Mouse (Mus musculus): Measurements from ENCODE around the gene S100a11. TPM values are rescaled to one million over a fixed set of nuclear protein-coding genes. Genes with fewer than 3 reads are reported as not detected.
"Not testable (repeated sequence)": the region's sequence is repeated elsewhere in the genome, so short reads cannot be mapped to it uniquely, and the experiment has no call there.

Gene S100a11
- 312 and 319 TPM in 2 replicates for polyA plus RNA-seq (2015; fragmentation: Nextera tagmentation; extraction: Ambion mirVana)

DNA sequence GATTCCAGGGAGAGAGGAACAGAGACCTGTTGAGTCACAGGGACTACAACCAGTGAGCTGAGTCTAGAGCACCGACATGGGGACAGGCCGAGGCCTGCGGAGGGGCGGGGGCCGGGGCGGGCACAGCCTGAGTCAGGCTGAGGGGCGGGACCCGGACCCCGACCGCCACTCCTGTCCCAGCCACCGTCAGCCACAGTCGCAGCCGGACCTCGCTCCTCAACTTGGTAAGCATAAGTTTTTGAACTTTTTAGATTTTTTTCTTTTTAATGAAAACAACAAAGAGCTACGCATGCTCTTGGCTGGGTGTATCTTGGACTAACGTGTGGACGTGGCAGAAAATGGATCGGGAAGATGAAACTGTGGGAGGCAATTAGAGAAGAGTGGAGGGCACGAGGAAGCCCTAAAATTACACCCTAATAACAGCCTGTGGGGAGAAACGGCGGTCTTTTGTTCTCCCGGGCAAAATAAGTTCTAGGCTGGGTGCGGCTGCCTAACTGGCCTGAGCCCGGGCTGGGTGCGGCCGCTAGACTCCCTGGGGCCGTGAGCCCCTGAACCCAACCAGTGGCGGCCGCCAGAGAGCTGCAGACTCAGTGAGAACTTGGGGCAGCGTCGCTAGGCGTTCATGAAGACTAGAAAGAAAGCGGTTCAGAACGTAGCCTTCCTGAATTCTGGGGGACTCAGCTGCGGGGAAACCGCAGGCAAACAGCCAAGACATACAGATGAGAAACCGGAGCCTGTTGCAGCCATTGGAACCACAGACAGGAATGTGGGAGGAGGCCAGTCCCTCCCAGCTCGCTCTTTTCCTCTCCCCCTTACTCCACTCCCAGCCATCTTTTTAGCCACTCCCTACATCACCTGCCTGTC is at the start of gene S100a11:
S100a11 (plus strand) TSS at position 159 of the 864 bp plus-strand sequence.
- peak within 1 kb of the TSS; percentile 59; the same call in 1 of the 2 replicates for H3K27ac ChIP-seq (replicated peaks)
- no peaks in the 10 kb centered on the region for H3K36me3 ChIP-seq
- peaks cover 9% of the 10 kb centered on the region for H3K4me1 ChIP-seq (replicated peaks)
- H3K9me3 ChIP-seq: no peaks in the 10 kb centered on the region
- ATAC-seq (ENCODE audit: low read depth): peak; percentile 93
- peaks cover 16% of the 10 kb centered on the region for H3K27me3 ChIP-seq
- H3K9ac ChIP-seq: peak within 1 kb of the TSS; percentile 71
- peak within 1 kb of the TSS; percentile 67 for H3K4me2 ChIP-seq
- peak within 1 kb of the TSS; percentile 45 for H3K4me3 ChIP-seq
- under 1% methylated on average over 37 of the region's 38 CpGs for WGBS

DNA sequence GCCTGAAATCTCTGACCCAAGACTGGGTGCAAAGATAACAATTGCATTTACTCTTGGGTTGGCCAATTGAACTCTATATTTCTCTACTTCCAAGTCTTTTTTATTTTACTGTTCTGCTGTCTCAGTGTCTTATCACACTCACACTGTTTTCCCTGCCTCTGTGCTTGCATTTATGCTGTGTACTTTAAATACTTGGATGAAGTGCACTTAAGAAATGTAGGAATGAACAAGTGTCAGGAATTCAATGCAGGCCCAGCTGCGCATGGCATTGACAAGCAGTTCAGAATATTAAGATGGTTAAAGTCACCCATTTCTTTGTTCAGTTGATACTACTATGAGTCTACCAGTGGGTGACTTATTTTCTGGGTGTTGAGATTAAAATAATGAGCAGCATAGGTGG is 40.2 kb upstream of the S100a11 start:
- H3K36me3 ChIP-seq: no peaks in the 10 kb centered on the region
- no peak for ATAC-seq (ENCODE audit: low read depth)
- WGBS: 90% methylated on average over 1 of the region's 1 CpGs

DNA sequence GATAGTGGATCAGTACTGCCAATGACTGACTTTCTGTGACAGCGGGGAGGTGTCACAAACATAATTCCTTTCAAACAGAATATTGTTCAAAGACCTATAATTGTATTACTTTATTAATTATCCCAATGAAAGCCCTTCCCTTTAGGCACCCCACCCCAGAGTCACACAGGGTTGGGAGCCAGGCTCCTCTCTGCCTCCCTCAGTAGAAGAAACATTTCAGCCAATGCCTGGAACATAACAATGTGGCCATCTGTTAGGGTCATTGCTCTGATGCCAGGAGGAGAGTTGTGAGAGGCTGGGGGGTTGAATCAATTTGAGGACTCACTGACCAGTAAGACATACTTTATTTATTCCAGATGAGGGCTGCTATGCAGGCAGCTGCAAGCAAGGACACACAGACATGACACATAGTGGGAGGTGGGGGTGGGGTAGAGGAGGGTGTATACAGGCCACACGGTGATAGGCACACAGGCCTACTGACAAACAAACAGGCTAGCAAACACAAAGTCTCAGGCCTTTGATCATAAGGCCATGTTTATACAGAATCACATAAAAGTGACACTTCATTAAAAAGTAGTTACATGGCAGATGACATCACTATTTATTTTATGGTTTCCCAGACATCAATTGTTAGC is 38.2 kb upstream of the S100a11 start:
- no peak for ATAC-seq (ENCODE audit: low read depth)
- 69% methylated on average over 2 of the region's 2 CpGs for WGBS
- Histone ChIP-seq H3K9me3 (no peaks in the 10 kb centered on the region), H3K27ac (replicated peaks) (no peak overlapping the region), H3K4me1 (replicated peaks) (no peaks in the 10 kb centered on the region), H3K27me3 (no peaks in the 10 kb centered on the region), H3K4me3 (no peak overlapping the region), H3K9ac (no peak overlapping the region), H3K4me2 (no peak overlapping the region), H3K36me3 (no peaks in the 10 kb centered on the region)

More for the DNA sequence above, 40.2 kb upstream of the S100a11 start:
- Histone ChIP-seq H3K27me3 (no peaks in the 10 kb centered on the region), H3K27ac (replicated peaks) (no peak overlapping the region), H3K4me1 (replicated peaks) (no peaks in the 10 kb centered on the region), H3K4me2 (no peak overlapping the region), H3K9me3 (no peaks in the 10 kb centered on the region), H3K9ac (no peak overlapping the region), H3K4me3 (no peak overlapping the region)

DNA sequence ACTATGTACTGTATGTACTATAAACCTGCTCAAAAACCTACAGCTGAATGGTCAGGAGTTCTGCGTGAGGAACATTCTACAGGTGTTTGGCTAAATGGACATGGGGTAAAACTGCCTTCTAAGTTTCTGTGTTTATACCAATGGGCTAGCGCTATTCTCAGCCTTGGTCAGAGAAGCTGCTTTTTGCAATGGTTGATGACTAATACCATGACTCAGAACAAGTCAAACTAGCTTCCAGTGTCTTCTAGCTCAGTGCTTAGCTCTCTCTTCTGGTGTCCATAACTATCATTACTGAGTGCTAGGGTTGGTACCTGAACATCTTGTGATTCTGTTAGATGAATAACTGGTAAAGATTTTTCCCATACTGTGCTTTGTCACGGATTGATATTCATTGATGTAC is 34.7 kb upstream of the S100a11 start:
- 92% methylated on average over 3 of the region's 3 CpGs for WGBS
- no peak overlapping the region for H3K4me3 ChIP-seq
- no peak overlapping the region for H3K4me2 ChIP-seq
- no peaks in the 10 kb centered on the region for H3K27me3 ChIP-seq
- H3K9ac ChIP-seq: no peak overlapping the region
- ATAC-seq (ENCODE audit: low read depth): no peak
- no peak overlapping the region for H3K27ac ChIP-seq (replicated peaks)
- H3K9me3 ChIP-seq: no peaks in the 10 kb centered on the region
- no peaks in the 10 kb centered on the region for H3K4me1 ChIP-seq (replicated peaks)
- no peaks in the 10 kb centered on the region for H3K36me3 ChIP-seq

DNA sequence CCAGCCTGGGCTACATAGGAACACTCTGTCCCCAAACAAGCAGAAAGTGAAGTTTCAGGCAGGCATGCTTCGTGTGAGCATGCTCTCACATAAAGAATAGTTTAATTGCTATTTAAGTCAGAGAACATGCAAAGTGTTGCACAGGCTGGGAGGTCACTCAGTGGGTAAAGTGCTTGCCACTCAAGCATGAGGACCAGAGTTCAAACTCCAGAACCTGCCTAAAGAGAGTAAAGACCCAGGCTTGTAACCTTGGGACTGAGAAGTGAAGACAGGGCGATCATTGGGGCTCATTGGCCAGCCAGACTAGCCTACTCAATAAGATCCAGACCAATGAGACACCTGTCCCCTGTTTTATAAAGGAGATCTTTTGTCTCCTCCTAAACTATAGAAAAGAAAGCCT is 31.7 kb upstream of the S100a11 start:
- H3K27ac ChIP-seq (replicated peaks): no peak overlapping the region
- no peak overlapping the region for H3K9ac ChIP-seq
- ATAC-seq (ENCODE audit: low read depth): no peak
- no peak overlapping the region for H3K4me3 ChIP-seq
- H3K27me3 ChIP-seq: no peaks in the 10 kb centered on the region
- H3K9me3 ChIP-seq: no peaks in the 10 kb centered on the region
- no peak overlapping the region for H3K4me2 ChIP-seq
- no peaks in the 10 kb centered on the region for H3K4me1 ChIP-seq (replicated peaks)
- WGBS: 82% methylated on average over 2 of the region's 2 CpGs
- no peaks in the 10 kb centered on the region for H3K36me3 ChIP-seq

DNA sequence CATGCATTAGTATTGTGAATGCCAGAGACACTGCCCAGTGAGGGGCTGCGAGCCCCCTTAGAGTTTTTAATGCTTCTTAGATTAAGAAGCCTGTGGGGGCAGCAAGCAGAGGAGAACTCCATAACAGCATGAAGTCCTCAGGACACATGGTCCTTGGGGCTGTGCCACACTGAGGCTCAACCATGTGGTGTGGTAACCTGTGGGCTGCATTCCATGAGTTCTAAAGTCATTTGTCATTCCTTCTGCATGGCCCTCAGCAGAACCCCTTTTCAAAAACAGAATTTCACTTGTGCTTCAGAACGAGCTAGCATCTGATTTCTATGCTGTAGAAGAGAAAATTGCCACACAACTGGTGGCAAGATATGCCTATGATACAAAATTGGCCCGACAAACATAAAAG is 28.1 kb upstream of the S100a11 start:
- no peak for ATAC-seq (ENCODE audit: low read depth)
- H3K36me3 ChIP-seq: no peaks in the 10 kb centered on the region
- H3K27ac ChIP-seq (replicated peaks): no peak overlapping the region
- no peaks in the 10 kb centered on the region for H3K27me3 ChIP-seq
- H3K4me1 ChIP-seq (replicated peaks): no peaks in the 10 kb centered on the region
- no peaks in the 10 kb centered on the region for H3K9me3 ChIP-seq
- WGBS: 80% methylated on average over 3 of the region's 3 CpGs
- no peak overlapping the region for H3K4me3 ChIP-seq
- H3K4me2 ChIP-seq: no peak overlapping the region
- H3K9ac ChIP-seq: no peak overlapping the region

DNA sequence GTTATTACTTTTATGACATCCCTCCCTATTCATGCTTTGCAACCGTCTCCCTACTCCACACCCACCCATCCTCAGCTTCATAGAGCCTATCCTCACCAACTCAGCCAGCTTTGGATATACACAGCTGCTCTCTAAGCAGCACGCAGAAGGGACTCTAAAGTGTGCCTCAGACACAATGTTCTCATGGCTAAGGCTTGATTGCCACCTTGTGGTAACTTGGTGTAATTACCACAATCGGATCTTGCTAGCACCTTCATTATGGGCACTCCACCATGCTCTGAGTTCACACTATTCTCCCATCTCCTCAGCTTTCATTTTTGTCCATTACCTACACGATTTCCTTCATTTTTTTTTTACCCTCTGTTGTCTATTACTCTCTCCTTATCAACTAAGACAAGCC is 26.3 kb upstream of the S100a11 start:
- Histone ChIP-seq H3K4me3 (no peak overlapping the region), H3K36me3 (no peaks in the 10 kb centered on the region), H3K27ac (replicated peaks) (no peak overlapping the region), H3K27me3 (no peaks in the 10 kb centered on the region), H3K4me2 (no peak overlapping the region), H3K9ac (no peak overlapping the region), H3K9me3 (no peaks in the 10 kb centered on the region), H3K4me1 (replicated peaks) (no peaks in the 10 kb centered on the region)
- ATAC-seq (ENCODE audit: low read depth): peak; percentile 93
- under 1% methylated on average over 4 of the region's 4 CpGs for WGBS

DNA sequence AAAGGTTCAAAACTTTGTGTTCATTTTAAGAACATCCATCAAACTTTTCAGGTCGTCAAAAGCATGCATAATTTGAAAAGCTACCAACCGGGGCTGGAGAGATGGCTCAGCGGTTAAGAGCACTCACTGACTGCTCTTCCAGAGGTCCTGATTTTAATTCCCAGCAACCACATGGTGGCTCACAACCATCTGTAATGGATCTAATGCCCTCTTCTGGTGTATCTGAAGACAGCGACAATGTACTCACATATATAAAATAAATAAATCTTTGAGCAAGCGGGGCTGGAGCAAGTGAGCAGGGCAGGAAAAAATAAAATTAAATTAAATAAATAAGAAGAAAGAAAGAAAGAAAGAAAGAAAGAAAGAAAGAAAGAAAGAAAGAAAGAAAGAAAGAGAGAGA is 25.5 kb upstream of the S100a11 start:
- not testable (repeated sequence) for H3K9me3 ChIP-seq; H3K9ac ChIP-seq; H3K27me3 ChIP-seq; H3K27ac ChIP-seq (replicated peaks); H3K4me2 ChIP-seq; H3K4me3 ChIP-seq; ATAC-seq (ENCODE audit: low read depth); H3K36me3 ChIP-seq; H3K4me1 ChIP-seq (replicated peaks)
- 36% methylated on average over 5 of the region's 5 CpGs for WGBS

DNA sequence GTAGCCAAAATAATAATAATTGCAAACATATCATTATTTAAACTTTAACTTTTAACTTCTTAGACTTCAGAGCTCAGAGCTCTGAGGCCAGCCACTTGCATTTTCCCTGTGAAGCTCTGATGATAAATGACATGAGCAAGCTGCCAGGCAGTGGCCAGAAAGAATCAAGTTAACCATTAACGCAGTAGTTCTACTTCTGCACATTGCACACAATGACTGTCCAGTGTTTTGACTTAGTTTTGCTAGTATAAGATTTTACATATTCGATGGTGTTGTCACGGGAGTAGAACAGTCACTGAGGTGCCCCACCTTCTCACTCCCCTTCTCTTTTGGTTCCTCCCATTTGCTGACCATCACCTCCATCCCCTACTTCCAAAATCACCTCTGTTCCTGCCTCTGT is 23.2 kb upstream of the S100a11 start:
- H3K4me1 ChIP-seq (replicated peaks): no peaks in the 10 kb centered on the region
- no peak overlapping the region for H3K9ac ChIP-seq
- ATAC-seq (ENCODE audit: low read depth): no peak
- H3K4me3 ChIP-seq: no peak overlapping the region
- no peak overlapping the region for H3K27ac ChIP-seq (replicated peaks)
- H3K4me2 ChIP-seq: no peak overlapping the region
- peaks cover 2% of the 10 kb centered on the region; the same call in 1 of the 2 replicates for H3K9me3 ChIP-seq
- no peaks in the 10 kb centered on the region for H3K36me3 ChIP-seq
- H3K27me3 ChIP-seq: no peaks in the 10 kb centered on the region
- 82% methylated on average over 3 of the region's 3 CpGs for WGBS

DNA sequence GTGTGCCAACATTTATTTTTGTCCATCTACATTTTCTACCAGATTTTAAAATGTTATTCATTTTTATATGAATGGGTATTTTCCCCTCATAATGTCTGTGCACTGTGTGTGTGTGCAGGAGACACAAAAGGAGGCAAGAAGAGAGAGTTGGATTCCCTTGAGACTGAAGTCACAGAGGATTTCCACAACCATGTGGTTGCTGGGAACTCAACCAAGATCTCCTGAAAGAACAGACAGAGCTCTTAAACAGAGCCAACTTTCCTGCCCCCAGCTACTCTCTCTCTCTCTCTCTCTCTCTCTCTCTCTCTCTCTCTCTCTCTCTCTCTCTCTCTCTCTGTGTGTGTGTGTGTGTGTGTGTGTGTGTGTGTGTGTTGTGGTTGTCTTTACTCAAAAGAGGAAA is 21.2 kb upstream of the S100a11 start:
- no peak for ATAC-seq (ENCODE audit: low read depth)
- Histone ChIP-seq H3K27ac (replicated peaks) (no peak overlapping the region), H3K9ac (no peak overlapping the region), H3K27me3 (no peaks in the 10 kb centered on the region), H3K4me2 (no peak overlapping the region), H3K36me3 (no peaks in the 10 kb centered on the region), H3K4me3 (no peak overlapping the region), H3K4me1 (replicated peaks) (no peaks in the 10 kb centered on the region), H3K9me3 (peaks cover 6% of the 10 kb centered on the region; the same call in 1 of the 2 replicates)

DNA sequence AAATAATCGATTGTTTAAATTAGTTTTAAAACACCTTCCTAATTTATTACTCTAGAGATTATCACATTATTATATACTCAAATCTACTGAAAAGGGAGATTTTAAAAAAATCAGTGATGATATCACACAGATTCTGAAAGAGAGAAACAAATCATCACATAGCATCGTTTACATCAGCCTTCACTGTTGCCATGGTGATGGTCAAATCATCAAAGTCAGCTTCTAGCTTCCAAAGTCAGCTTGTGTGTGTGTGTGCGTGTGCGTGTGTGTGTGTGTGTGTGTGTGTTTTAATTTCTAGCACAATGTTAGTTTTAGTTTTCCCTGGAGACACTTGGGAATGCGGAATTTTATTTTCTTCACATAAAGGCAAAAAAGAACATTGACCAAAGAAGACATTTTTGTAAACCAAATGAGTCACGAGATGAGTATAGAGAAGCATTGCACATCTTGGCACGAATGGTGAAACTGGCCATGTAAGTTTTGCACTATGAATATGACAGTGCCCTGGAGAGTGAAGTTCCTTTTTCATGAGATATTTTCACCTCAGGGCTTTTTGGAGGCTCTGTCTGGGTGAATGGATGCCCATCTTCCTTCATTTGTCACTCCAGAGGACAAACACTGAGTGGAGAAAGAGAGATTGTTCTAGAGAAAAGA is 15.6 kb upstream of the S100a11 start:
- WGBS: 83% methylated on average over 7 of the region's 7 CpGs
- no peaks in the 10 kb centered on the region for H3K36me3 ChIP-seq
- ATAC-seq (ENCODE audit: low read depth): no peak
- peaks cover 6% of the 10 kb centered on the region; the same call in 1 of the 2 replicates for H3K9me3 ChIP-seq
- no peaks in the 10 kb centered on the region for H3K4me1 ChIP-seq (replicated peaks)
- H3K4me3 ChIP-seq: no peak overlapping the region
- no peak overlapping the region for H3K9ac ChIP-seq
- no peak overlapping the region for H3K27ac ChIP-seq (replicated peaks)
- no peaks in the 10 kb centered on the region for H3K27me3 ChIP-seq
- no peak overlapping the region for H3K4me2 ChIP-seq

All from neural tube, embryonic 13.5 days (tissue).